Mouse (Mus musculus): Measurements from ENCODE around the gene Gemin4.

GRCm38 (mm10) chr11:76257386-76257785, 39.9 kb upstream of the Gemin4 start:
- no peak for TF ChIP-seq JUND (conservative IDR thresholded peaks at IDR 0.05; ENCODE audit: low read depth, low read length)
- TF ChIP-seq CHD2 (IDR thresholded peaks at IDR 0.05; ENCODE audit: low read length), result no peak

All from CH12.LX (cell line).